Mouse (Mus musculus): ENCODE data around the gene Pkd2. TPM values are rescaled to one million over a fixed set of nuclear protein-coding genes. Genes with fewer than 3 reads are reported as not detected.

Pkd2 gene
- 108 and 119 TPM in 2 replicates for polyA plus RNA-seq (2011; ENCODE audit: insufficient read length, low read depth, missing spikeins)

DNA sequence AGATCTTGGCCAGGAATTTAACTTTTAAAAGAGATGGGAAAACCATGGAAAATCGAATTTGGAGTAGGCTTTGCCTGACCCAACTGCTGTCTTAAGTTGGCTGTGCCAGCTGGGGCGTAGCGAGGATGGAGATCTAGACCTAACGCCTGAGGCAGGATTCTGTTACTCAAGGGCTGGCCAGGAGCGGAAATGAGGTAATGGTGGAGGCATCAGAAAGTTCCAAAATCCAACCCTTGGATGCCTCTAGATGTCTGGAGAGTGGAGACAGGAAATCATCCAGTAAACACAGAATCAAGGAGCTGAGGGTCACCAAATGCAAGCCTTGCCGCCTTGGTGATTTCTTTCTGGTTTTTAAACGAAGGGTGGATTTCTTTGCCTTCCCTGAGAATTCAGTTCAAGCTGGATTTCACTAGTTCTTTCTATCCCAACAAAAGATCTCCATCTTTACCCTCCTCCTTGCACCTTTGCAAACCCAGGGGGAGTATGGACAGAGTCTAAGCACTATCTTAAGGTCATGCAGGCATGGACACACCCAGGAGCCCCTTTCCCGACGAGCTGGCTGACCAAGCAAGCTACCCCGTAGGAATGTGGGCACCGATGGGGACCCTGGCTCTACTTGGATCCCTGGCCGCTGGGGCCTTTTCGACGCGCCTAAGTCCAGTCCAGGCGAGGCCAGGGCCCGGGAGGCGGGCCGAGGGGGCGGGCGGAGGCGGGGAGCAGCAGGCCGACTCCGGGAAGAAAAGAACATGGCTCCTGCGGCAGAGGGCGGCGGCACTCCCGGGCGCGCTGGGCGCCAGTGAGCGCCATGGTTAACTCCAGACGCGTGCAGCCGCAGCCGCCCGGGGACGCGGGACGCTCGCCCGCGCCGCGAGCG is at the start of gene Pkd2:
Gene Pkd2, plus strand, starts transcription at position 619 of the 874 bp plus-strand sequence.
- peak within 1 kb of the TSS; percentile 89 for H3K27ac ChIP-seq (ENCODE audit: insufficient read depth, low read length)
- H3K4me3 ChIP-seq (ENCODE audit: insufficient read depth, low read length) = peak within 1 kb of the TSS; percentile 81
- H3K4me1 ChIP-seq (ENCODE audit: control insufficient read depth, insufficient read depth, low read length) = peaks cover 4% of the 10 kb centered on the region
- peak; percentile 74 for TF ChIP-seq POLR2A (IDR thresholded peaks at IDR 0.05; ENCODE audit: low read depth, low read length)
- TF ChIP-seq CTCF (IDR thresholded peaks at IDR 0.05; ENCODE audit: borderline replicate concordance, insufficient read depth, low read length) = no peak

DNA sequence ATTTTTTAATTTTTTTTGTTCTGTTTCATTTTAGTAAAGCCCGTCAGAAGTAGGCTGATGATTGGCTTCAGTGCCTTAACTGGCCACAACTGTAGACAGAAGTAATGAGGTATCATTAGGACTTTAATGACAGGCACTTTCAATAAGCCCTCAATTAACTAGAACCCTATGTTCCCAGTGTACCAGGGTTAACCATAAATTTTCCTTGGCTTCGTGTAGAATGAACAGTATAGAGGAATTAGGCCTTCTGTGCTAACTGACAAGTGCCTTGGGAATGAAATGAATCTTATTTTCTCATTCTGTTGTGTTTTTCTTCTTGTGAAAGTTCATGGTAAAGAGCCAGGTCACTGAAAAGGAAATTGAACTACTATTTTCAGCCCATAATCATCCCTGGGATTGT is 43.3 kb upstream of the Pkd2 start:
- Histone ChIP-seq H3K4me1 (ENCODE audit: control insufficient read depth, insufficient read depth, low read length) (no peaks in the 10 kb centered on the region), H3K27ac (ENCODE audit: insufficient read depth, low read length) (peak overlapping the region; percentile 40; the same call in 1 of the 2 replicates), H3K4me3 (ENCODE audit: insufficient read depth, low read length) (no peak overlapping the region)
- TF ChIP-seq CTCF (IDR thresholded peaks at IDR 0.05; ENCODE audit: borderline replicate concordance, insufficient read depth, low read length) (no peak), POLR2A (IDR thresholded peaks at IDR 0.05; ENCODE audit: low read depth, low read length) (no peak)

DNA sequence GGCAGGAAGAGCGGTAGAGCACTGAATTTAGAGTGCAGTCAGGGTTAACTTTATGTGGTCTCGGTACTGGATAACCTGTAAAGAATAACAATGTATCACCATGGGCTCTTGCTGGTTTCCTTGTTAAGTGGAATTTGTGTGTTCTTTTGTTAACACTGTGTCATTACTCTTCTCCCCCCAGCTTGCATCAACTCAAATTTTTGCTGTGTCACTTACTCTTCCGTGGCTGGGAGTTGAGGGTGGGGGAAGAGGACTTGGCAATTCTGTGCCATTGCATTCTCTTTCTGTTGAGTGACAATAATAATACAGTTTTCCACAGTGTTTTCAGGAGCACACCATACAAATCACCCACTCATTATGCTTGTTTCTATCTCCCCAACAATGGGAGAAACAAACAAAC is 42.2 kb upstream of the Pkd2 start:
- H3K4me1 ChIP-seq (ENCODE audit: control insufficient read depth, insufficient read depth, low read length) = no peaks in the 10 kb centered on the region
- TF ChIP-seq CTCF (IDR thresholded peaks at IDR 0.05; ENCODE audit: borderline replicate concordance, insufficient read depth, low read length) (no peak), POLR2A (IDR thresholded peaks at IDR 0.05; ENCODE audit: low read depth, low read length) (no peak)
- no peak overlapping the region for H3K27ac ChIP-seq (ENCODE audit: insufficient read depth, low read length)
- H3K4me3 ChIP-seq (ENCODE audit: insufficient read depth, low read length) = no peak overlapping the region

DNA sequence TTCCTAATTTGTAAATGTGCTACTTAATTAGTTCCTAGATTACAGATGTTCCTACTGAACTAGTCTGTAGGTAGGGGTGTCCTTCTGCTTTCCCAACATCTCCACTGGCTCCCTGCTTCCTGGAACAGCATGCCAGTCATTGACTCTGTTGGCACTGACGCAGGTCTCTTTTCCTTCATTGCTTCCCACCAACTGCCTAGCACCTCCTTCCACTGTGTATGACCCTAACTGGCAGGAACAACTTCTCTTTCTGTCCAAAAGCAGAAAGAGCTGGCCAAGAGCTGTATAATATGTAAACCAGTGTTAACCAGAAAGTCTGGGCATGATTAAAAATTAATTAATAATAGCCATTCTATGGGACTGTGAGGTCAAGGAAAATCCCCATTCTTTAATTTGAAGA is 41.5 kb upstream of the Pkd2 start:
- TF ChIP-seq POLR2A (IDR thresholded peaks at IDR 0.05; ENCODE audit: low read depth, low read length) (no peak), CTCF (IDR thresholded peaks at IDR 0.05; ENCODE audit: borderline replicate concordance, insufficient read depth, low read length) (no peak)
- H3K27ac ChIP-seq (ENCODE audit: insufficient read depth, low read length) = no peak overlapping the region
- H3K4me3 ChIP-seq (ENCODE audit: insufficient read depth, low read length) = no peak overlapping the region
- H3K4me1 ChIP-seq (ENCODE audit: control insufficient read depth, insufficient read depth, low read length) = no peaks in the 10 kb centered on the region

DNA sequence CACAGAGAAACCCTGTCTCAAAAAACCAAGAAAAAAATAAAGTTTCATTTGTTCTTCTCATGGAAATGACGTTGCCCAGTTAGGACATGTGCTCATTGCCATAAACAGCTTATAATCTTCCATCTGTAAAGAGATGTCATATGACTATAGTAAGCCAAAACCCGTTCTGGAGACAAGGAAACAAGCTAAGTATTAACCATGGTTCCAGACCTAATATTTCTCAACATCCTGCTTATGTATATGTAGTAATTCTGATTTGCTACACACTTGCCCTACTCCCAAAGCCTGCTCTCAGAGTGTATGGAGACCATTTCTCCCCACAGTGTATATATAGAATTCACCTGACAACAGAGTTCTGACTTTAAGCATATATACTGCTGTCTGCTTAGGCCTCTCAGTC is 37.2 kb upstream of the Pkd2 start:
- TF ChIP-seq POLR2A (IDR thresholded peaks at IDR 0.05; ENCODE audit: low read depth, low read length) = no peak
- no peak for TF ChIP-seq CTCF (IDR thresholded peaks at IDR 0.05; ENCODE audit: borderline replicate concordance, insufficient read depth, low read length)
- Histone ChIP-seq H3K4me1 (ENCODE audit: control insufficient read depth, insufficient read depth, low read length) (no peaks in the 10 kb centered on the region), H3K27ac (ENCODE audit: insufficient read depth, low read length) (no peak overlapping the region), H3K4me3 (ENCODE audit: insufficient read depth, low read length) (no peak overlapping the region)

DNA sequence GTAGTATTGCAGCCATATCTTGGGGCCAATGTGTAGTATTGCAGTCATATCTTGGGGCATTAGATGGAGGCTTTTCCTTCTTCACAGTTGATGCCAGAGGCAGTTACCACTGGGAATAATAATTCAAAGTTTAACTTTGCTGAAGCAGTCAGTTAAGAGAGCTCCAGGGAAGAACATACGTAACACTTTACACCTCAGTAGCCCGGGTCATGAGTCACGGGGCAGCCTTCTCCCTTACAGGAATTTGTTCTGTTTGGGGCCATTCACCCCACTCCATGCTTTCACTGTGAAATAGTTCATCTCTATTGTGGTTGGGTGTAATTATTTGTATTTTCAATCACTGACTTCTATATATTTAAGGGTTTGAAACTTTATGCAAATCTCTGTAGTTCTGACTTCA is 35.4 kb upstream of the Pkd2 start:
- Histone ChIP-seq H3K27ac (ENCODE audit: insufficient read depth, low read length) (no peak overlapping the region), H3K4me3 (ENCODE audit: insufficient read depth, low read length) (no peak overlapping the region), H3K4me1 (ENCODE audit: control insufficient read depth, insufficient read depth, low read length) (no peaks in the 10 kb centered on the region)
- TF ChIP-seq POLR2A (IDR thresholded peaks at IDR 0.05; ENCODE audit: low read depth, low read length) = no peak
- TF ChIP-seq CTCF (IDR thresholded peaks at IDR 0.05; ENCODE audit: borderline replicate concordance, insufficient read depth, low read length) = no peak

DNA sequence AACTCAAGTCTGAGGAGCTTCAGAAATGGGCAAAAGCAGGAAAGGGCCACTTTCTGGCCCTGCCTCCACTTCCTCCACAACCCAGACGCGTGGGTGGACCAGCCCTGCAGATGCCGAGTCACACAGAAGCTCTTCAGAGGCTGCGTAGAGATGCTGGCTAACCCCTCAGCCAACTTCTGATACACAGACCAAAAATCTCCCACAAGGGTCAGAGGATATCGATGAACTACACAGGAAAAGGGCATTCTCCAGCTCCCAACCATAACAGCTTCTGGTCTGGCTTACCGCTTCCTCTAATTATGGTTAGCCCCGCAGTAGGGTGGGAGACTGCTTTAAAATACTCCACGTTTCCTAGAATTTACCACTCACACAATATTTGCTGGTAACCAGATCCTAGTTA is 33.3 kb upstream of the Pkd2 start:
- no peaks in the 10 kb centered on the region for H3K4me1 ChIP-seq (ENCODE audit: control insufficient read depth, insufficient read depth, low read length)
- H3K4me3 ChIP-seq (ENCODE audit: insufficient read depth, low read length) = no peak overlapping the region
- H3K27ac ChIP-seq (ENCODE audit: insufficient read depth, low read length) = peak overlapping the region; percentile 70
- no peak for TF ChIP-seq CTCF (IDR thresholded peaks at IDR 0.05; ENCODE audit: borderline replicate concordance, insufficient read depth, low read length)
- no peak for TF ChIP-seq POLR2A (IDR thresholded peaks at IDR 0.05; ENCODE audit: low read depth, low read length)

DNA sequence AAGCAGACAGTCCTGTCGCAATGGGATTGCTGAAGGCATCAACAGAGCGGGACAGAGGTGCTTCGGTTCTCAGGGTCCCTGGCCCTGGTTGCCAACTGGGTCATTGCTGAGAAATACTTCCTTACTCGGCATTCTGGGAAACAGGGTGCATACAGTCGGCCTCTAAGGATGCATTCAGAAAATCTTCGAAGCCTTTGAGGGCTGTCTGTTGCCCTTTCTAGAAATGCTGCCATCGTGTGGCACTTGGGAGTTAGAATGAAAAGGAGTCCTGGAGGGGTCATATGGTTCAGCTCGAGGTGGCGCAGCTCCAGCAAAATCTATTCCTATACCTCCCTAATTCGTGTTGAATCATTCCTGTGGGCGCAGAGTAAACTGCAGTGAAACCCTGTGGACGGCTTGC is 26.4 kb upstream of the Pkd2 start:
- Histone ChIP-seq H3K4me1 (ENCODE audit: control insufficient read depth, insufficient read depth, low read length) (peaks cover 10% of the 10 kb centered on the region; the same call in 1 of the 2 replicates), H3K4me3 (ENCODE audit: insufficient read depth, low read length) (no peak overlapping the region), H3K27ac (ENCODE audit: insufficient read depth, low read length) (no peak overlapping the region)
- no peak for TF ChIP-seq CTCF (IDR thresholded peaks at IDR 0.05; ENCODE audit: borderline replicate concordance, insufficient read depth, low read length)
- no peak for TF ChIP-seq POLR2A (IDR thresholded peaks at IDR 0.05; ENCODE audit: low read depth, low read length)

DNA sequence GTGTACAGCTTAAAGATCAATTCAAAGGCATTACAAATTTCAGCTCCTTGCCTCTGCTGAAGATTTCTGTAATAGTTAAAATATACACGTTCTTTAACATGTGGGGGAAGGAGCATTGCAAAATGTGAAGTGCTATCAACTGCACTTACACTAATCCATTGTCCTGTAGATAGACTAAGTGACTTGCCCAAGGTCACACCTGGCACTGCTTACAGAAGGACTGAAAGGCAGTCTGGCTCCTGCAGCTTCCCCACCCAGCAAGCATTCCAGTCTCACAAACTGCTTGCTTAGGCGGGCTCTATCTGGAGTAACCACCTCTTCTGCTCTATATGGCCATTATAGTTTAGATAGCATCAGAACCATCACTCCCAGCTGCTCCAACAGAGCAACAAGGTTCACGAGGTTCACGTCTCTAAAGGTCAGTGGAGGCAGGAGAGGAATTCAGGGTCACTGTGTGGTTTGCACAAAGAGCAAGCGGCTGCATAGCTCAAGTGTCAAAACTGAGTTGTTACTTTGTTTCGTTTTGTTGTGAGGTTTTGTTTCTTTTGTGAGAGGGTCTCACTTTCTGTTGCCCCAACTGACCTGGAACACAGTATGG is 25.2 kb upstream of the Pkd2 start:
- Histone ChIP-seq H3K4me3 (ENCODE audit: insufficient read depth, low read length) (no peak overlapping the region), H3K27ac (ENCODE audit: insufficient read depth, low read length) (no peak overlapping the region), H3K4me1 (ENCODE audit: control insufficient read depth, insufficient read depth, low read length) (peaks cover 10% of the 10 kb centered on the region; the same call in 1 of the 2 replicates)
- TF ChIP-seq CTCF (IDR thresholded peaks at IDR 0.05; ENCODE audit: borderline replicate concordance, insufficient read depth, low read length) = no peak
- no peak for TF ChIP-seq POLR2A (IDR thresholded peaks at IDR 0.05; ENCODE audit: low read depth, low read length)

DNA sequence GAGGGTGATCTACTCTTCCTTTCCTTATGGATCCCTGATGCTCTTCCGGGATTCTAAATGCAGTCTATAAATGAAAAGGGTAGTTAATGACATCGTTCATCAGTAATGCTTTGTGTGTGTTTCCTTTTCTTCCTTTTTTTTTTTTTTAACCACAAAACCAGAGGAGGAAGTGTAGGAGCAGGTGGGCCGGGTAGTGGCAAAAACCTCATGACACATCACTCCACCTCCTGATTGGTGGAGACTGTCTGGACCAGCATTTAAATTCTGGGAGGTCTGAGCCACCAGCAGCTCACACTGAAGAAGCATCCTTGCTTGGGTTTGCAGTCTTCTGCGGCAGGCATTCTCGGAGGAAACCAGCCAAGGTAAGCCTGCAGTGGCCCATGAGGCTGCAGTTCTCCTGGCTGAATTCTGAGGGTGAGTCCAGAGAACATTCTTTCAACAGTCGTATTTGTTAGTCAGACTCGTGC is 24.4 kb upstream of the Pkd2 start, which contains the start of gene Spp1:
Gene Spp1, plus strand, starts transcription at position 284 of the 467 bp plus-strand sequence.
- H3K4me3 ChIP-seq (ENCODE audit: insufficient read depth, low read length) = peak within 1 kb of the TSS; percentile 55
- TF ChIP-seq POLR2A (IDR thresholded peaks at IDR 0.05; ENCODE audit: low read depth, low read length) = peak; percentile 94
- no peak for TF ChIP-seq CTCF (IDR thresholded peaks at IDR 0.05; ENCODE audit: borderline replicate concordance, insufficient read depth, low read length)
- H3K4me1 ChIP-seq (ENCODE audit: control insufficient read depth, insufficient read depth, low read length) = peaks cover 10% of the 10 kb centered on the region; the same call in 1 of the 2 replicates
- peak within 1 kb of the TSS; percentile 75 for H3K27ac ChIP-seq (ENCODE audit: insufficient read depth, low read length)

All from embryonic fibroblast, embryonic 13.5 days (primary cell).